Mouse (Mus musculus): ENCODE measurements at regions not wholly inside any gene's neighbourhood (a gene's known extent, or its start where the extent isn't known, plus 50 kb on each side); places are given as distances from the start of the nearest gene placed in this dataset.
A peak's percentile ranks its signal among the peaks of the same experiment; 100 is the strongest.

GRCm38 (mm10) chr12:50734135-50734534 lies 85.2 kb upstream of the Prkd1 start:
- DNase-seq (ENCODE audit: low read depth, low spot score) = no peak

- DNase-seq (ENCODE audit: low read depth, low spot score) = no peak
Observed at GRCm38 (mm10) chr12:50712615-50713014, 63.7 kb upstream of the Prkd1 start.

- DNase-seq (ENCODE audit: low read depth, low spot score) = no peak
Observed at GRCm38 (mm10) chr12:50709000-50709788, 60.3 kb upstream of the Prkd1 start.

GRCm38 (mm10) chr12:50698613-50699442 lies 49.9 kb upstream of the Prkd1 start:
- peak; percentile 4 for DNase-seq (ENCODE audit: low read depth, low spot score)
